Mouse (Mus musculus) CH12.LX (cell line): ENCODE measurements around the gene Bsx. TPM values are rescaled to one million over a fixed set of nuclear protein-coding genes. Genes with fewer than 3 reads are reported as not detected.

ENCODE experiments used
- DNase-seq: peaks from one replicate; pipeline ENCODE4 v3.0.0-alpha.2; 2013; ENCODE audit errors: extremely low read depth
- H3K27ac ChIP-seq: 2 replicates; pipeline ENCODE4 v1.5.1; 2012; ENCODE audit warnings: low read depth, mild to moderate bottlenecking, control low read depth, moderate library complexity; ENCODE audit not compliant: insufficient read depth
- H3K27me3 ChIP-seq: replicated peaks from 2 replicates; pipeline ENCODE3; 2012; ENCODE audit warnings: inconsistent platforms
- H3K36me3 ChIP-seq, 2 experiments: replicated peaks in 1 of 2; 2 replicates each; pipeline versions ENCODE3 to v1.6.1; 2012; ENCODE audit warnings: inconsistent platforms in 1 of 2, low read length in 1 of 2, mild to moderate bottlenecking in 1 of 2, mixed read lengths in 1 of 2, moderate library complexity in 1 of 2; ENCODE audit not compliant: control insufficient read depth in 1 of 2, insufficient read depth in 1 of 2
- H3K4me1 ChIP-seq, 2 experiments: 2 replicates each; pipeline ENCODE4 v1.6.1; 2012; ENCODE audit warnings: inconsistent platforms in 1 of 2, moderate library complexity in 1 of 2; ENCODE audit not compliant: insufficient read depth in 2 of 2, control insufficient read depth in 1 of 2
- H3K4me2 ChIP-seq: 2 replicates; pipeline ENCODE4 v1.6.1; 2012; ENCODE audit warnings: low read depth, mild to moderate bottlenecking, control low read depth; ENCODE audit not compliant: poor library complexity, insufficient read depth, severe bottlenecking
- H3K4me3 ChIP-seq, 3 experiments: fragments of 150-350 bp in 1 of 3; sonication (generic) in 1 of 3; replicated peaks in 1 of 3; 2 replicates each; pipeline versions ENCODE3 to v1.5.1; 2011 to 2012; ENCODE audit warnings: low read depth in 2 of 3, low read length in 2 of 3, mild to moderate bottlenecking in 2 of 3, moderate library complexity in 2 of 3, control low read depth in 1 of 3, improper control_type of control experiment in 1 of 3, inconsistent platforms in 1 of 3, mixed read lengths in 1 of 3; ENCODE audit not compliant: poor library complexity in 1 of 3
- H3K79me2 ChIP-seq: replicated peaks from 2 replicates; pipeline ENCODE4 v1.6.1; 2012; ENCODE audit warnings: mild to moderate bottlenecking, moderate library complexity; ENCODE audit not compliant: control insufficient read depth, poor library complexity, insufficient read depth, severe bottlenecking; ENCODE audit errors: extremely low read depth
- H3K9ac ChIP-seq: 2 replicates; pipeline ENCODE4 v1.6.1; 2012; ENCODE audit warnings: low read depth, mild to moderate bottlenecking, control low read depth, moderate library complexity; ENCODE audit not compliant: insufficient read depth
- H3K9me3 ChIP-seq: replicated peaks from 2 replicates; pipeline ENCODE3; 2012; ENCODE audit warnings: low read length, inconsistent platforms, mixed read lengths
- BHLHE40 ChIP-seq: IDR thresholded peaks from 2 replicates; pipeline ENCODE4 v1.6.1; 2011; ENCODE audit warnings: mild to moderate bottlenecking, low read depth, low read length, improper control_type of control experiment
- CHD1 ChIP-seq: IDR thresholded peaks from 2 replicates; pipeline ENCODE4 v1.6.1; 2012; ENCODE audit warnings: low read depth, low read length, improper control_type of control experiment, inconsistent platforms
- ELF1 ChIP-seq: IDR thresholded peaks from 2 replicates; pipeline ENCODE4 v1.6.1; 2014; ENCODE audit warnings: low read depth, mild to moderate bottlenecking, inconsistent platforms, low read length, improper control_type of control experiment
- EP300 ChIP-seq: IDR thresholded peaks from 2 replicates; pipeline ENCODE4 v1.6.1; 2011; ENCODE audit warnings: low read length, improper control_type of control experiment
- HCFC1 ChIP-seq: IDR thresholded peaks from 2 replicates; pipeline ENCODE4 v1.6.1; 2012; ENCODE audit warnings: low read depth, mild to moderate bottlenecking, inconsistent platforms, low read length, improper control_type of control experiment
- JUND ChIP-seq: conservative IDR thresholded peaks from 2 replicates; pipeline ENCODE4 v1.6.1; 2011; ENCODE audit warnings: low read depth, low read length, improper control_type of control experiment
- MAFK ChIP-seq: IDR thresholded peaks from 2 replicates; pipeline ENCODE4 v1.6.1; 2011; ENCODE audit warnings: low read length, improper control_type of control experiment; ENCODE audit not compliant: insufficient replicate concordance
- MAX ChIP-seq: IDR thresholded peaks from 2 replicates; pipeline ENCODE4 v1.6.1; 2011; ENCODE audit warnings: low read length, improper control_type of control experiment
- MAZ ChIP-seq: IDR thresholded peaks from 2 replicates; pipeline ENCODE4 v1.6.1; 2012; ENCODE audit warnings: low read depth, mild to moderate bottlenecking, inconsistent platforms, low read length, improper control_type of control experiment, moderate library complexity
- MEF2A ChIP-seq: IDR thresholded peaks from 2 replicates; pipeline ENCODE4 v1.6.1; 2014; ENCODE audit warnings: low read depth, mild to moderate bottlenecking, inconsistent platforms, low read length, improper control_type of control experiment, borderline replicate concordance
- MXI1 ChIP-seq: IDR thresholded peaks from 2 replicates; pipeline ENCODE4 v1.6.1; 2011; ENCODE audit warnings: mild to moderate bottlenecking, low read depth, low read length, improper control_type of control experiment
- PAX5 ChIP-seq: IDR thresholded peaks from 2 replicates; pipeline ENCODE4 v1.6.1; 2012; ENCODE audit warnings: low read length, inconsistent platforms, mixed read lengths
- POLR2AphosphoS2 ChIP-seq: IDR thresholded peaks from 2 replicates; pipeline ENCODE4 v1.6.1; 2011; ENCODE audit warnings: low read depth, low read length, improper control_type of control experiment
- RAD21 ChIP-seq: IDR thresholded peaks from 2 replicates; pipeline ENCODE4 v1.6.1; 2011; ENCODE audit warnings: low read depth, mild to moderate bottlenecking, low read length, improper control_type of control experiment, moderate library complexity
- SIN3A ChIP-seq: IDR thresholded peaks from 2 replicates; pipeline ENCODE4 v1.6.1; 2012; ENCODE audit warnings: low read length, improper control_type of control experiment, inconsistent platforms
- TBP ChIP-seq: conservative IDR thresholded peaks from 2 replicates; pipeline ENCODE4 v1.6.1; 2011; ENCODE audit warnings: low read depth, low read length, improper control_type of control experiment
- TCF12 ChIP-seq: IDR thresholded peaks from 2 replicates; pipeline ENCODE4 v1.6.1; 2014; ENCODE audit warnings: low read depth, mild to moderate bottlenecking, inconsistent platforms, low read length, improper control_type of control experiment
- USF2 ChIP-seq: conservative IDR thresholded peaks from 2 replicates; pipeline ENCODE4 v1.6.1; 2011; ENCODE audit warnings: low read depth, low read length, improper control_type of control experiment
- ZKSCAN1 ChIP-seq: IDR thresholded peaks from 2 replicates; pipeline ENCODE4 v1.6.1; 2012; ENCODE audit warnings: low read depth, inconsistent platforms, low read length, improper control_type of control experiment, borderline replicate concordance
- ZNF384 ChIP-seq: IDR thresholded peaks from 2 replicates; pipeline ENCODE4 v1.6.1; 2012; ENCODE audit warnings: low read depth, low read length, improper control_type of control experiment, inconsistent platforms
- dilution Hi-C: fragments of 300-500 bp; cut with MboI; formaldehyde crosslinking; loops from 2 replicates; pipeline ENCODE4 v1.14.3; 2020; ENCODE audit warnings: low sequenced_read_pairs; ENCODE audit not compliant: extremely low pct_unique_long_range_greater_than_20kb, extremely low pct_ligation_motif_present
- in situ Hi-C: fragments of 300-500 bp; cut with MboI; formaldehyde crosslinking; loops from 3 replicates; pipeline ENCODE4 v1.14.3; 2019; ENCODE audit warnings: low sequenced_read_pairs, low pct_ligation_motif_present, low pct_unique_long_range_greater_than_20kb, mixed read lengths
- polyA plus RNA-seq: library from polyadenylated mRNA; unstranded; fragments of >175 nt; gene quantifications from 2 replicates; pipeline ENCODE4 v1.2.1, GENCODE M21; 2012; ENCODE audit warnings: low read depth; ENCODE audit not compliant: insufficient read length
- total RNA-seq, 2 experiments: library from RNA; depleted of rRNA; stranded (reverse); fragments of 300-350 nt in 1 of 2; fragments of >200 nt in 1 of 2; gene quantifications; 2 replicates each; pipeline ENCODE4 v1.2.3; 2012 to 2014

The Bsx gene
- total and polyA plus RNA-seq, 3 experiments, result not detected

GRCm38 (mm10) chr9:40907413-40907812 lies 33.5 kb downstream of the Bsx start:
- dilution Hi-C loops, result no loop called here
- no peak overlapping the region for H3K4me2 ChIP-seq
- H3K27ac ChIP-seq, result no peak overlapping the region
- no peak overlapping the region for H3K9ac ChIP-seq
- no peak for DNase-seq
- H3K79me2 ChIP-seq, result no peaks in the 10 kb centered on the region
- H3K36me3 ChIP-seq, result no peaks in the 10 kb centered on the region
- no peaks in the 10 kb centered on the region for H3K27me3 ChIP-seq
- no peaks in the 10 kb centered on the region for H3K4me1 ChIP-seq
- in situ Hi-C loops, result no loop called here
- no peaks in the 10 kb centered on the region for H3K9me3 ChIP-seq
- no peak for TF ChIP-seq ZKSCAN1
- no peak for TF ChIP-seq ELF1
- TF ChIP-seq TBP, result no peak
- TF ChIP-seq MAFK, result no peak
- TF ChIP-seq EP300, result no peak
- no peak for TF ChIP-seq PAX5
- no peak overlapping the region for H3K4me3 ChIP-seq

- no peaks in the 10 kb centered on the region for H3K79me2 ChIP-seq
- H3K4me2 ChIP-seq, result no peak overlapping the region
- DNase-seq, result no peak
- in situ Hi-C loops, result no loop called here
- dilution Hi-C loops, result no loop called here
- H3K9me3 ChIP-seq, result no peaks in the 10 kb centered on the region
- no peaks in the 10 kb centered on the region for H3K36me3 ChIP-seq
- no peak overlapping the region for H3K9ac ChIP-seq
- H3K4me1 ChIP-seq, result no peaks in the 10 kb centered on the region
- no peak for TF ChIP-seq CHD1
- TF ChIP-seq MXI1, result no peak
- TF ChIP-seq RAD21, result no peak
- TF ChIP-seq HCFC1, result no peak
- TF ChIP-seq TBP, result no peak
- TF ChIP-seq MAZ, result no peak
- TF ChIP-seq SIN3A, result no peak
- TF ChIP-seq MEF2A, result no peak
- TF ChIP-seq JUND, result no peak
- TF ChIP-seq USF2, result no peak
- TF ChIP-seq TCF12, result no peak
- TF ChIP-seq ZNF384, result no peak
- no peak for TF ChIP-seq MAX
- TF ChIP-seq BHLHE40, result no peak
- no peak for TF ChIP-seq POLR2AphosphoS2
- no peak for TF ChIP-seq EP300
- no peak overlapping the region for H3K27ac ChIP-seq
- no peak overlapping the region for H3K4me3 ChIP-seq
- no peaks in the 10 kb centered on the region for H3K27me3 ChIP-seq
Observed at GRCm38 (mm10) chr9:40908411-40908810, 34.5 kb downstream of the Bsx start.
